Mouse (Mus musculus): ENCODE data around the gene Sdc1.

DNA sequence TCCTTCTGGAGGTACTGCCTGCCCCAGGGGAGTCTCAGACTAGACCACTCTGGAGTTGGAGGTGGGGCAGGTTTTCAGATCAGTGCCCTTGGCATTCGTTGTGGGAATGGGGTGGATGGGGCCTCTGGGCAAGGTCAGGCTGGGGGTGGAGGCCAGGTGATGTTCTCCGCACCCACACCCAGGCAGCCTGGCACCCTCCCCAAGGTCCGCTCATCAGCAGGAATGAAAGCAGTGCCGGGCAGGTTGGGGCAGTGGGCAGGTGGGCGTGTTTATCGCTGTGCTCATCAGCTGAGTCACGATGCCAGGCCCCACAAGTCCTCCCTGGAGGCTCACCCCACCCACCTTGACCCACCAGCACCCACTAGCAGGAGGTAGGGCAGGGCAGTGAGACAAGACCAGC lies 7.0 kb downstream of the Sdc1 start:
- TF ChIP-seq EP300 (IDR thresholded peaks at IDR 0.05; ENCODE audit: low read depth) (no peak), CTCF (IDR thresholded peaks at IDR 0.05; ENCODE audit: low read depth) (no peak)
